Mouse (Mus musculus) heart, adult 2 months (tissue): ENCODE measurements around the gene Prl2c1.

Source experiments
- EP300 ChIP-seq: fragments of 200-500 bp; IDR thresholded peaks from 2 replicates; pipeline ENCODE4 v1.6.1; 2011; ENCODE audit warnings: low read depth, low read length, control low read depth; ENCODE audit not compliant: insufficient read depth
- POLR2A ChIP-seq: fragments of 200-500 bp; IDR thresholded peaks from 2 replicates; pipeline ENCODE4 v1.6.1; 2011; ENCODE audit warnings: mild to moderate bottlenecking, low read depth, low read length, control low read depth; ENCODE audit not compliant: insufficient read depth

DNA sequence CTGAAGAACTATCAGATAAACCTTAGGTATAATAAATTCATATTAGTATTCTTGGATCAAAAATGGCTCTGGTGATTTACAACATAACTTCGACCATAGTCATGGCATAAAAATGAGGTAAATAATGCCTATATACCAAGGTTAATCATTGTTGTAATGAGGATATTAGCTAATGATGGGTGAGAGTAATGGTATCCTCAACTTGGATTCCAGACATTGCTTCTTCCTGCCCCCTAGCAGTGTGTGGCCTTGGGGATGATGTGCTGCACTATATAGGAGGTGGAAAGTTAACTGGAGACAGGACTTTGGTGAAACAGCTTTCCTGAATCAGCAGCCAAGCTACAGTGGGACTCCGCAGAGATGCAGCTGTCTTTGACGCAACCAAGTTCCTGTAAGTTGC lies at the start of gene Prl2c1:
- TF ChIP-seq EP300 (no peak), POLR2A (no peak)
